Mouse (Mus musculus): ENCODE measurements around the gene Zfp961.
"Not testable (repeated sequence)": the region's sequence is repeated elsewhere in the genome, so short reads cannot be mapped to it uniquely, and the experiment has no call there.

The Zfp961 gene

DNA sequence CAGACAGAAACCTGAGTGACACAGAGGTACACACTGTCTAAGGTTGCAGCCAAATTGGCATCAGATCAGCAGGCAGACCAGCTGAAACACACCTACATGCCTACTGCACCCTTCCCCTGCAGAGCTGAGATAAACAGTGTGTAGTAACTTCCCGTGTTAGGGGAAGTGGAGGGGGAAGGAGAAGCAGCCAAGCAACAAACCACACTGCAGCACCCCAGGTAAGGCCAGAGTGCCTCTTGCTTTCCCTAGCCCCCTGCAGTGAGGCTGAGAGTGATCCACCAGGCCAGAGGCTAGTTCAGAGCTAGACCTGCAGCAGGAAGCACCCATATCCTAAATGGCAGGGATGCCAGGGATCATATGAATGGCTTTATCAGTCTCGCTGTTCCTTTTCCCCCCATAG is 66.5 kb downstream of the Zfp961 start:
- DNase-seq (ENCODE audit: extremely low spot score): not testable (repeated sequence)

- no peak for DNase-seq (ENCODE audit: extremely low spot score)
Measured at GRCm38 (mm10) chr8:72018141-72018540, 67.3 kb downstream of the Zfp961 start.

GRCm38 (mm10) chr8:72019022-72019421 is 68.2 kb downstream of the Zfp961 start:
- not testable (repeated sequence) for DNase-seq (ENCODE audit: extremely low spot score)

DNA sequence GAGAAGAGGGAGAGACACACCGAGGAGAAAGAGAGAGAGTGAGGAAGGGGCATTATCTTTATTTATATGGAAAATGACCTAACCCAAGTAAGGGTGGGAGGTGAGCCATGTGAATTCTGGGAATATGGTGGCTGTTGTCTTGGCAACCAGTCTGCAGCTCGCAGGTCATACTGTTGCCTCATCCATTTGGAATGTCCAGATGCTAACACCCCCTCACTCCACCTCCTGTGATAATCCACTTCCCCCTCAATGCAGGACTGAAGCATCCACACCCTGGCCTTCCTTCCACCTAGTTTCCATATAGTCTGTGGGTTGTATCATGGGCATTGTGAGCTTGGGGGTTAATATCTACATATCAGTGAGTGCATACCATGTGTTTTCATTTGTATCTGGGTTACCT is 69.0 kb downstream of the Zfp961 start:
- DNase-seq (ENCODE audit: extremely low spot score): no peak

DNA sequence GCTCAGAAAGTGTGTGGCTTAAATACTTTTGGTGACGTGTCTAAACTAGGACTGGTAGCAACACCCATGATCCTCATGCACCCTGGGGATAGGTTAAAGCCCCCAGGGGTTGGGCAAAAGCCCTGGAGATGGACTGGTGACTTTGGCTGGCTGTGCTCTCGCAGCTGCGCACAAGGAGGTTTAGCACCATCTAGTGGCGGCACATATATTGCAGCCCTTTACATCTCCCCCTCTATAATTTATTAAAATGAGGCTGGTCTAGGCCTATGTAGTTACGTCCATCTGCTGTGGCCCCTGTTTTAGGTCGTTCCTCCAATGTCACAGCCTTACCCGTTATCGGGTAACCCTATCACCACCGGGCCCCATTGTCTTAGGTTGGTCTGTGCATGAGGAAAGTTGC is 74.0 kb downstream of the Zfp961 start:
- not testable (repeated sequence) for DNase-seq (ENCODE audit: extremely low spot score)

- DNase-seq (ENCODE audit: extremely low spot score): not testable (repeated sequence)
Measured at GRCm38 (mm10) chr8:72032926-72033325, 82.1 kb downstream of the Zfp961 start.

- DNase-seq (ENCODE audit: extremely low spot score): not testable (repeated sequence)
Measured at GRCm38 (mm10) chr8:72040918-72041317, 90.1 kb downstream of the Zfp961 start, which contains the start of gene Olfr372. Gene Olfr372, plus strand, starts transcription at chr8:72041218.

GRCm38 (mm10) chr8:72042493-72042892 is 91.7 kb downstream of the Zfp961 start:
- DNase-seq (ENCODE audit: extremely low spot score): no peak

Data from embryo, embryonic 9.5 days (tissue).